Mouse (Mus musculus): ENCODE results near the gene Il5ra. TPM values are rescaled to one million over a fixed set of nuclear protein-coding genes. Genes with fewer than 3 reads are reported as not detected.

Il5ra gene
- not detected in 2 replicates for polyA plus RNA-seq (2021; fragmentation: Nextera tagmentation)
- long read RNA-seq, experiment 1: 0 reads
- long read RNA-seq, experiment 2: 0 reads

DNA sequence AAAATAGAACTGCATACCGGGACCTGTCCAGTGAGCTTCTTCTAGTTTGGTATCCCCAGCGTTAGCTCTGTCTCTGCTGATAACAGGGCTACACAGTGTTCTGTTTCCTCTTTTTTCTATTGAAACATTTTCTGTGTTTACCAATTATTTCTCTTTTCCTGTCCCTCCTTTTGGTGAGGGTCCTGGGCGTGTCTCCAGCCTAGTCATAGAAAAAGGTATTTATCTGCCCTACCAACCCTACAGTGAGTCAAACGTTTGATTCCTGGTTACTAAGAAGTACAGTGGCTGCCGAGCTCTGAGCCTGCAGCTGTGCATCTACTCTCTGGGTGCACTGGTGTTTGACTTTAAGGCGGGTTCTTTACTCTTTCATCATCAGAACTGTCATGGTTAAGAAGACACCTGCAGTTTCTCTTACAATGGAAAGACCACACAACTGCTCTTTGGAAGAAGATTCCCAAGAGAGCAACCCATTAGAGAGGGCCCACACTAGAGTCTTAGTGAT is at the start of gene Il5ra:
Il5ra (minus strand) TSS at position 151 of the 502 bp plus-strand sequence.

DNA sequence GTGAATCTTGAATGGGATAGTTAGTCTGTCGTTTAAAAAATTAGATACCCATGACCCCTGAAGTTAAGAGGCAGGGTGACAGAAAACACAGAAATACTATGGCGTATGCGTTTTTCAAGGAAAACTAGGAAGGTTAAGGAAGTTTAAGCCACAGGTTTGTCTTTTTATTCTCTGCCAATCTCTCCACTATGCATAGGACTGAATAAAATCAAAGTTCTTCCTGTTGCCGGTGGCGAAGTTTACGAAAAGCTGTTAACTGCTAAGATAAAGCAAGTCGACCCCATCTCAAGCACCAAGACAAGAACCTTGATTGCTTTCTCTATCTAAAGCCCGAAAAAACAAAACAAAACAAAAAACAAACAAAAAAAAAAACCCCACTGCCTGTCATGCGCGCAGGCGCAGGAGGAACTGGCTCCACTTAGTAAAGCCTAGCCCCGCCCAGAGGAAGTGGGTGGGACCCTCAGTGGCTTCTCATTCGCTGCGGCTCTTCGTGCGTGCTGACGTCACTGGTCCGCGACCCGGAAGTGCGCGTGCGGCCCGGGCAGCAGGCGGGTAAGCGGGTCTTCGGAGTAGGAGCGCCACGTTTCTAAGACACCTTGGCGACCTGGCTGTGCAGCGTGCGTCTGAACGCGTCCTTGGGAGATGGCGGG is 19.9 kb upstream of the Il5ra start, which contains the start of gene Trnt1:
Trnt1 (plus strand) TSS at position 481 of the 650 bp plus-strand sequence.

Other genes starting within 250 kb of the Il5ra start
- 42.1 and 46.2 TPM in 2 replicates for gene Trnt1, start 20.1 kb upstream of the Il5ra start, polyA plus RNA-seq (2021; fragmentation: Nextera tagmentation)
- 48.2 and 49.1 TPM in 2 replicates for gene Crbn, start 51.0 kb upstream of the Il5ra start, polyA plus RNA-seq (2021; fragmentation: Nextera tagmentation)